Mouse (Mus musculus) cerebellum, adult 18-20 months (tissue): Measurements from ENCODE around the gene Bves.

Source experiments
- DNase-seq, 2 experiments: peaks; one replicate each; pipeline ENCODE4 v3.0.0; 2021

The Bves gene

DNA sequence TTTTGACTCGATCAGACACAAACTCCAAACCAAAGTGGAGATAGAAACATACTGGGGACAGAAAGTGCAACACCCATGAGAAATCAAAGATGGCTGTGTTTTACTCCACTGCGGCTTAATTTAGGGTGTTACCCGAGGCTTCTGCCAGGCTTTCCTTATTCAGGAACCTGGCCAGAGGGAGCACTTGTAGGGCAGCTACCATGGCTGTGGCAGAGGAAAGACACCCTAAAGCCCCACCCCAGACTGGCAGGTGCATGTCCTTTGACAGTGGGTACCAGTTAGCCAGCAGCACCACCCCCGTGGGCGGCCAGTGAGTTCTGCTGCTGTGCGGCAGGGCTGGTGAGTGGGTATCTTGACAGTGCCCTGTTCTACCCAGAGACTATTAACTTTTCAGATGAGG lies 20.5 kb downstream of the Bves start:
- DNase-seq: no peak

DNA sequence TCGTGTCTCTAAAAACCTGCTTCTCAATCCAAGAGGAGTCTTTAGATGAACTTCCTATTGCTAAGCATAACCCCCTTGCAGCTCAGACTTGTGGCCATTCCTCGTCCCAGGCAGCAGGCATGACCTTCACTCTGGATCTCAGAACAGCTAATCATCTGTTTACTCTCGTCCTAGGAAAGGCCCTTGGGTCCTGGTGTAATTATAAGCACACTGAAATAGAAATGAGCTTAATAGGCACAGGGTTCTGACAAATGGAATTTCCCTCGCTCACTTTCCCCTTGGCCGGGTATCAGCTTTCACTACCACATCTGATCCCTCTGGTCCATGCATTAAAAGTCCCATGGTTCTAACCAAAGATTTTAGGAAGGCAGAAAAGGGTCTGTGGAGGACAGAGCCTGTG lies 27.8 kb downstream of the Bves start:
- no peak for DNase-seq

DNA sequence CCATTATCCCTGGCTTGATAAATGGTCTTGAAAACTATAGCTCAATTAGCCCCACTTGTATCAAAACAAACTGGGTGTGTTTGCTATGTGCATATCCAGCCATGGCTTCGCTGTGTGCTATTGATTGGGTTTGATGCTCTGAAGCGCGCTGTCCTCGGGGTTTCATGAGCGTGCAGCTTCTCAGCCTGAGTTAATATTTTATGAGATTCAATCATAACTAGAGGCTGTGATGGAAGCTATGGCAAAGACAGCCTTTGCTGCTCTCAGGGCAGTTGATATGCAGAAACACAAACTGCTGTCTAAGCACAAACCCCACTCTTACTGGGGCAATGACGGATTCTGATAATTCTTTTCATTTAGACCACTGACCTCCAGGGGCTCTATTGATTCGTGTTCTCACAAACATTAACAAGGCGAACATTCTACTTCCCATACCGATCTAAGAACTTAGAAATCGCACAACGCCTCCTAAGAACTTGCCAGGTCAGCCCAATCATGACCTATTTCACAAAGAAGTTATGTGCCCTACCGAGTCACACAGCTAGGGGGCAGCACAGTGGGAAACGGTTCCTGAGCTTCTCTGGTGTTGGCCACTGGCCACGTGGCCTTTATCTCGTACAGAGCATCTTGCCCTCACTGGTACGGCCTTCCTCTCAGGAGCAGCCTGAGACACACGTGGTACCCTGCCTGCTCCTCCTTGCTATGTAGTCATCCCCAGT lies 31.6 kb downstream of the Bves start:
- no peak for DNase-seq

DNA sequence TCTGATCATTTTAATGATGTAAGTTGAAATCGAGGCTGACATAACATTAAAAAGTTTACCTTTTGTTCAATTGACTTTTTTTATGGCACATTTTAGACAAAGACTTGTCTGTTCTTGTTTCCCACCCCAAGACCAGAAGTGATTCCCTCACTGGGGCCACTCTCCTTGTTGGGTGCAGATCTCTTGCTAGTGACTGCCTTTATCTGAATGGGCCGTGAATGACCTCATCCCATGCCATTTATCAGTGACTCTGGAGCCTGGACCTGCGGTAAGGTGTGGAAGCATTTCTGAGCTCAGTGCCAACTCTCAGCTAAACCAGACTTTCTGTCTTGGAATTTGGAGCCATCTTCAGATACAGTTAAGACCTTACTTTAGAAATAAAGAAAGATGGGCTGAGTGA lies 34.1 kb downstream of the Bves start:
- DNase-seq: no peak

DNA sequence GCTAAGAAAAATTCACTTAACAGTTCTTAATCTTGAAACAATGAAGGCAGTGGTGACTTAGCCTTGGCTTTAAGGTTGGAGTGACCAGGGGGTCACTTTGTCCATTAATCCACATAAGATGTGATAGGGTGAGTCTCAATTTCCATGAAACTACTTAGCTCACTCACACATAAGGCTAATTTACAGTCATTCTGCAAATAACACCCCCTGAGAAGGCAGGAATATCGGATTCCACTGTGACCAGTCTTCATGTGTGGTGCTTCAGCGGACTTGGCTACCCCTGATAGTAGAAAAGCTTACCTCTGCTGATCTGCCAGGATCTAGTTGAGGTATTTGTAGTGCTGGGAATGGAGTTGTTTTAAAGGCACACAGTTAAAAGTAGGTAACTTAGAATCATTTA lies 35.0 kb downstream of the Bves start:
- no peak for DNase-seq

DNA sequence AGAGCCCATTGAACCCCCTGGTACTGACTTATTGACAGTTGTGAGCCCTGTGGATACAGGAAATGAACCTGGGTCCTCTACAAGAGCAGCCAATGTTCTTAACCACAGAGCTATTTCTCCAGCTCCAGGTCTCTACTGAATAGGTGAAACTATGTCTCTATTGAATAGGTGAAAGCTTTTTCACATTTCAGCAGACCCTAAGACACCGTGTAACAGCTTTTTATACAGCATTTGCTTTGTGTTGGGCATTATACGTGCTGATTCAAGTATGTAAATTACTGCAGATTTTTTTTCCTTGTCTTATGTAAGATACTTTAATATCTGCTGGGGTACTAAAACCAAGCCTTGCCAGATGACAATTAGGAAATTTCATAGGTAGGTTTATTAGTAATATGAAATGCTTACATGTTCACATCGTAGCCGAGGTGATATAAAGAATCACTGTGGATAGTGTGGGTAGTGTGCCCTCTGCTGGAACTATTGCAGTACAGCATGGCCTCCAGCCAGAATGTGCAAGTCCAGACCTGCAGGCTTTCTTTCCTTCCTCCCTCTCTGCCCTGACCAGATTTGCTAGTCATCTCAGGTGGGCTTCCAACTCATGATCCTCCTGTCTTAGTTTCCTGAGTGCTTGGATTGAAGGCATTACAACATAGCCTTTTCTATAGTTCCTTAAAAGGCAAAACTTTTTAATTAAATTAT lies 37.6 kb downstream of the Bves start:
- peak; percentile 47 to 60 for DNase-seq

DNA sequence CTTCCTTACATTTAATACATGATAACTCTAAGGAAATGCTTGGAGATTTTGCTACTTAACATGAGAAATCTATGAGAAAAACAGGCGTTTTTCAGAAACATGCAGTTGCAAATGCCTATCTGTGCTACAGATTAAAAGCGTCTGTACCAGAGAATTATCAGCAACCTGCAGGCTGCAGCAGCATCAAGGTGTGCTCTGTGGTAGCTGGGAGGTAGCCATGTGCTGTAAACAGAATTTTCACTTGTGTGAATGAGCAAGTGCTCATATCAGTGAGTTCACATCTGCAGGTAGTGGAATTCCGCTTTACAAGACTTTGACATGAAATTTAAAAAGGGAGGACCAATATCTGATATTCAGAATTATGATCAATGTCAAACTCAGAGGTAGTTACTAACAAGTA lies 42.7 kb downstream of the Bves start:
- DNase-seq: no peak

DNA sequence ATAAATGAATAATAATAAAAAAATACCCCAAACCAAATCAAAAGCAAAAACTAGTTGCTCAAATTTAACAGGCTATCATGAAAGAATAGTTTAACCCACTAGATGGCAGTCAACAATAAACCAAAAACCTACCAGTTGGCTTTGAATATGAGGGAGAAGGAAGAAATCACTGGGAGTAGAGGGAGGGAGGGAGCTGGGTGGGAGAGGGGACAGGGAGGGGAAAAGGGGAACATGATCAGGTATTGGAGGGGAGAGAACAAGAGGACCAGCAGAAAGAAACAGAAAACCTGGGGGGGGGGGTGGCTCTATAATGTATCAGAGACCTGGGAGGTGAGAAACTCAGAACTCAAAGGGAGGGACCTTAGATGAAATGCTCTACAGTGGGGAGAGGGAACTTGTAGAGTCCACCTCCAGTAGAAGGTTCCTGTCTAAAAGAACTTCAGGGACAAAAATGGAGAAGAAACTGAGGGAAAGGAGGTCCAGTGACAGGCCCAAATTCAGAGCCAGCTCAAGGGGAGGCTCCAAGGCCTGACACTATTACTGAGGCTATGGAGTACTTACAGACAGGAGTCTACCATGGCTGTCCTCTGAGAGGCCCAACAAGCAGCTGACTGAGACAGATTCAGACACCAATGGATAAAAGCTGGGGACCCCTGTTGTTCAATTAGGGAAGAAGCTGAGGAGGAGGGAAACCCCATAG lies 46.5 kb downstream of the Bves start:
- DNase-seq: no peak

DNA sequence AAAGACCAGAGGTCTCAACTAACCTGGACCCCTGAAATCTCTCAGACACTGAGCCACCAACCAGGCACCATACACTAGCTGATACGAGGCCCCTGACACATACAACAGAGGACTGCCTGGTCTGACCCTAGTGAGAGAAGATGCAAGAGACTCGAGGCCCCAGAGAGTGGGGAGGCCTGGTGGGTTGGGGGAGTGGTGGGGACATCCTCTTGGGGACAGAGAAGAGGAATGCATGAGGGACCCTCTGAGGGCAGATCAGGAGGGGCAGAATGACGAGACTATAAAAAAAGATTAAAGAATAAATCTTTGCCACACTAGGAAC lies 47.0 kb downstream of the Bves start:
- DNase-seq: no peak

DNA sequence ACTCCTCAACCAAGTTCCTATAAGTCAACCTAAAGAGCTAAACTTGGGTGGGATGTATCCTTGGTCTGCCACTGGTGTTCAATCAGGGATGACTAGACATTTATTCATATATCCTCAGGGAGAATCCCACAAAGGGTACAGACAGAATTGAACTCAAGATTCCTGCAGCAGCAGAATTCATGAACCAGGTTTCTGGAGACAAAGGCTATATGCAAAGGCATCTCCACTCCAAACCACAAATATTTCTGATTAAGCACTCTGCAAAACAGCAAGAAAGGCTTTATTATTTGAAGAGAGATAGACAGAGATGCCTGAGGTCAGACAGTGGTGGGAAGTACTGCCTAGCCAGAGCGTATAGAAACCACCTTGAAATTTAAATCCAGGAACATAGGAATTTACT lies 62.6 kb downstream of the Bves start:
- DNase-seq: no peak

DNA sequence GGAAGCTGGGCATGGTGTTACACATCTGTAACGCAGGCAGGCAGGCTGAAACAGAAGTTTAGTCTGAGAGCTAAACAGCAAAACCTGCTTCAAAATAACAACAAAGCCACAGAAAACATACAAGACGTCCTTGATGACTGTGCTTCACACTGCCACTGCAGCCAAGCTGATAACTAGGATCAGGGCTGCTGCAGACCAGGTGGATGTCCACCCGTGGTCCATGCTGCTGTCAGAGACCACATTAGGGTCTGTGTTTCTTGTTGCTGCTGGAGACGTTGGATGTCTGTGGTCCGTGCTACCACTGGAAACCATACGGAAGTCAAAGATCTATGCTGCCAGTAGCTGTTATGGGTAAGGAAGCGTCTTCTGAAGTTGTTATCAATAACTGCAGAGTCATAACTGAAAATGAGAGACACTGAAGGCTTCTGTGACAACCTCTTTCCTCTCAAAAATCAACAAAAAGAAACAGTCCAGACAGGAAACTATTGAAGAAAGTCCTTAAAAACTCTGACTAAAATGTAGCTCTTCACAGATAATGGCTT lies 64.2 kb downstream of the Bves start:
- DNase-seq: no peak

DNA sequence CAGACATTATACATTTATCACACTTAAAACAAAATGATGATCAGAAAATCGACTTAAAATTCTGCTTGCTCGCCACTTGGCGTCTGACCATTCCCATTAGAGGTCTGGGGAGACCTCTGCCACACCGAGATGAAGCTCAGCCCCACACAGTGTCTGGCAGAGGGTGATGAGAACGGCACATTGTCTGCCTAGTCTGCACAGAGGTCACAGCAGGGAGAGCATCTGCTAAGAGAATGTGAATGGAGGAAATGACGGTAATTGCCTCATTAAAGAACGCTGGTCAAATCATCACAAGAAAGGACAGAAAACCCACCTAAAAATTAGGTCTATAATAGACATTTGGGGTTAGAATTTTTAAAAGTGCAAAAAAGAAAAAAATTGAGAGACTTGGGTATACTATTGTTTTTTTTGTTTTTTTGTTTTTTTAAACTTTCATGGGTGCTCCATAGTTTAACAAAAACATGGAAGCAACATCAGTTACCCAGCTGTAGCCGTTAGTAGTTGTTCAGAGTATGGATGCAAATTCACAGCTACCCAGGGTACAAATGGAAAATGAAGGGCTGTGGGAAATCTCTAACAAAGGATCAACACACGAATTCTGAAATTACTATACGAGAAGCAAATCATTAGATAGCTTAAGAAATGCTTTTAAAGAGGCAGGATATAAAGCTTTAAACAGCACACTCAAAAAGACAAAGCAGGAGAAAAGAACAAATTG lies 75.2 kb downstream of the Bves start:
- no peak for DNase-seq

DNA sequence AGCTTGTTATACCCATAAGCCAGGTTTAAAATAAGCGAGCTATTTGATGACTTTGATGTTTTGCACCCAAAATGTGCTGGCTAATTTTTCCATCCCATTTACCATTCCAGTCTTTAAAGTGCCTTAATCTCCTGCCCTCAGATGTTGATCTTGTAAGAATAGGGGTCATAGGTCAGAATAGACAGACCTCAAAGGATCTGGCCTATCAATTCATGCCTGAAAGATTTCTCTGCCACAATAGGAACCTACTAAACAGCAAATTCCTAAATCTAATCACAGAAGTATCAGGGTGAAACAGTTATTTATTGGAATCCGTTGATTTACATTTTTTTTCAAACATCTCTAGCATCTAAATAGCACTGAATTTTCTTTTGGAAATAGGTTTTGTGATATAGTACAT lies 76.2 kb downstream of the Bves start:
- no peak for DNase-seq

DNA sequence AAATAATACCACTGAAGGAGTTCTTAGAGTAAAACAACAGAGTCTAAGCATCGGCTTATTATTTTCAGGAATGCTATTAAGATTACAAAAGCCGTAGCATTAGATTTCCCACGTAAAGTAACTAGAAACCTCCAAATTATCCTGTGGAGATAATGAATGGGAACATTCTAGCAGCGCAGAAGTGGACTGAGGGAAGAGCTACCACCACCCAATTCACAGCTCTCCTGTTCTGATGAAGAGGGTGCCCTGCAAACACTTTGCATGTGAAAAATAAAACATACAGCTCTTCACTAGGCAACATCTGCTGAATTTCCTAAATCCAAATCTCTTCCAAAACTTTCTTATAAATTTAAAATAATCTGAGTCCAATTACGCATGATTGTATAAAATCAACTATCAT lies 76.6 kb downstream of the Bves start:
- no peak for DNase-seq
